Mouse (Mus musculus) E14TG2a.4 (cell line): Measurements from ENCODE around the gene Trip12.

Experiments used
- CTCF ChIP-seq: conservative IDR thresholded peaks from 2 replicates; pipeline ENCODE4 v1.5.1; 2014; ENCODE audit warnings: low read length
- NANOG ChIP-seq: IDR thresholded peaks from 2 replicates; pipeline ENCODE4 v1.6.1; 2014; ENCODE audit warnings: borderline replicate concordance, low read length, mixed read lengths
- POU5F1 ChIP-seq: IDR thresholded peaks from 2 replicates; pipeline ENCODE4 v1.6.1; 2014; ENCODE audit warnings: low read length, borderline replicate concordance

DNA sequence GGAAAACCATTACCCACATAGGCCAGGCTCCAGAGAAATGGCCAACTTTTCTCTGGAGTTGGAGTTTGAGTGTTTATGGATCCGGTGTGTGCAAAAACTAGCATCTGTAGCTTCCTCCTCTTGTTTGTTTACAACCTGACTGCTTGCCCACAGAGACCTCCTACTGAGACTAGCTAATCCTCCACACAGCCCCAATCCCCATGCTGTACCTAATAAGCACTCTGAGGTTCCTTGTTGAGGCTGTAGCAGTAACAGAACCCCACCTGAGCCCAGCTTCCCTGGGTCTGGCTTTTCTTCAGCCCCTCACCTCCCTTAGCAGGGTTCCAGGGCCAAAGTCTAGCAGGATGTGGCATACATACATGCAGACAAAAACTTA lies 20.9 kb upstream of the Trip12 start:
- TF ChIP-seq CTCF (no peak), POU5F1 (no peak), NANOG (no peak)
